In genomic region chr16:28929686-28930291, GRCm38 (mm10) we compare ENCODE assay signal across 8 mouse cellular contexts. TPM values are rescaled to one million over a fixed set of nuclear protein-coding genes. Genes with fewer than 3 reads are reported as not detected.
DNase-seq lines count a peak whose midpoint lies in the region; ATAC-seq and TF ChIP-seq lines count a peak whose summit lies in the region.

No protein-coding gene starts in this region.

- TF ChIP-seq POLR2A in brain, embryonic 14.5 days (IDR thresholded peaks at IDR 0.05; ENCODE audit: borderline replicate concordance, extremely low read depth, insufficient read depth, insufficient read length, poor library complexity, severe bottlenecking) = no peak; the same call in 1 of the 2 replicates

- H3K27me3 ChIP-seq in forebrain, embryonic 14.5 days (replicated peaks; ENCODE audit: control insufficient read depth, insufficient read depth, low read length) = peaks cover 11% of the 10 kb centered on the region; the same call in 1 of the 2 replicates
- no peaks in the 10 kb centered on the region for H3K27me3 ChIP-seq in heart, embryonic 16.5 days (ENCODE audit: control insufficient read depth, insufficient read depth, low read length)
- H3K27me3 ChIP-seq in liver, embryonic 14.5 days (ENCODE audit: control insufficient read depth, insufficient read depth, low read length) = peaks cover 33% of the 10 kb centered on the region
- no peaks in the 10 kb centered on the region for H3K27me3 ChIP-seq in neural tube, embryonic 14.5 days (ENCODE audit: control insufficient read depth, insufficient read depth, low read length)

- TF ChIP-seq EP300 in liver, embryonic 14.5 days (IDR thresholded peaks at IDR 0.05; ENCODE audit: low read depth) = no peak

- H3K27ac ChIP-seq in forebrain, embryonic 14.5 days (ENCODE audit: low read depth, low read length) = peak overlapping the region; percentile 90
- peak overlapping the region; percentile 83 for H3K27ac ChIP-seq in heart, embryonic 16.5 days (ENCODE audit: low read length)
- no peak overlapping the region for H3K27ac ChIP-seq in liver, embryonic 14.5 days
- H3K27ac ChIP-seq in neural tube, embryonic 14.5 days (ENCODE audit: low read depth, low read length) = peak overlapping the region; percentile 90

- TF ChIP-seq CTCF in brain, embryonic 14.5 days (IDR thresholded peaks at IDR 0.05; ENCODE audit: borderline replicate concordance, extremely low read depth, insufficient read depth, insufficient read length) = no peak
- no peak for TF ChIP-seq CTCF in liver, embryonic 14.5 days (IDR thresholded peaks at IDR 0.05; ENCODE audit: low read depth)

- H3K36me3 ChIP-seq in forebrain, embryonic 14.5 days (ENCODE audit: control insufficient read depth, insufficient read depth, low read length) = no peaks in the 10 kb centered on the region
- H3K36me3 ChIP-seq in heart, embryonic 16.5 days (ENCODE audit: control insufficient read depth, insufficient read depth) = no peaks in the 10 kb centered on the region
- H3K36me3 ChIP-seq in liver, embryonic 14.5 days (replicated peaks; ENCODE audit: control insufficient read depth, insufficient read depth, low read depth) = no peaks in the 10 kb centered on the region
- H3K36me3 ChIP-seq in neural tube, embryonic 14.5 days (ENCODE audit: control insufficient read depth, insufficient read depth, low read length) = no peaks in the 10 kb centered on the region

- H3K4me3 ChIP-seq in forebrain, embryonic 14.5 days (ENCODE audit: low read depth, low read length) = peak overlapping the region; percentile 82
- H3K4me3 ChIP-seq in heart, embryonic 16.5 days (ENCODE audit: low read length) = peak overlapping the region; percentile 89
- peak overlapping the region; percentile 54 to 77 for H3K4me3 ChIP-seq in liver, embryonic 14.5 days (ENCODE audit: insufficient read depth in 1 of 2, low read depth in 2 of 2, low read length in 2 of 2)
- peak overlapping the region; percentile 93 for H3K4me3 ChIP-seq in neural tube, embryonic 14.5 days (ENCODE audit: low read depth, low read length)

- peak; percentile 74 for ATAC-seq in forebrain, embryonic 14.5 days
- ATAC-seq in heart, embryonic 16.5 days (replicated peaks; ENCODE audit: extremely low read depth, insufficient read depth, low FRiP score) = peak; percentile 58
- ATAC-seq in liver, embryonic 14.5 days (ENCODE audit: insufficient read depth) = no peak; the same call in 1 of the 2 replicates
- peak; percentile 75 for ATAC-seq in neural tube, embryonic 14.5 days (ENCODE audit: low read depth)

- H3K4me2 ChIP-seq in forebrain, embryonic 14.5 days (ENCODE audit: low read length) = peak overlapping the region; percentile 89
- peak overlapping the region; percentile 84 for H3K4me2 ChIP-seq in heart, embryonic 16.5 days (ENCODE audit: low read depth, low read length)
- H3K4me2 ChIP-seq in liver, embryonic 14.5 days (ENCODE audit: low read depth) = peak overlapping the region; percentile 46
- peak overlapping the region; percentile 72 for H3K4me2 ChIP-seq in neural tube, embryonic 14.5 days (ENCODE audit: low read depth, low read length)

- WGBS in forebrain, embryonic 14.5 days = 0% methylated on average over 35 of the region's 66 CpGs
- 0% methylated on average over 44 of the region's 66 CpGs for WGBS in heart, embryonic 16.5 days
- WGBS in liver, embryonic 14.5 days (ENCODE audit: insufficient replicate concordance) = 2% methylated on average over 31 of the region's 66 CpGs
- under 1% methylated on average over 66 of the region's 66 CpGs for WGBS in neural tube, embryonic 14.5 days

- peaks cover 18% of the 10 kb centered on the region; the same call in 1 of the 2 replicates for H3K4me1 ChIP-seq in forebrain, embryonic 14.5 days (ENCODE audit: control insufficient read depth, insufficient read depth, low read length)
- H3K4me1 ChIP-seq in heart, embryonic 16.5 days (ENCODE audit: control insufficient read depth, insufficient read depth, low read length) = peaks cover 8% of the 10 kb centered on the region
- H3K4me1 ChIP-seq in liver, embryonic 14.5 days (replicated peaks; ENCODE audit: control insufficient read depth in 2 of 2, insufficient read depth in 2 of 2, low read length in 1 of 2) = no peaks in the 10 kb centered on the region
- H3K4me1 ChIP-seq in neural tube, embryonic 14.5 days (ENCODE audit: control insufficient read depth, insufficient read depth, low read length) = peaks cover 14% of the 10 kb centered on the region

- H3K9me3 ChIP-seq in forebrain, embryonic 14.5 days (replicated peaks; ENCODE audit: control insufficient read depth, low read length) = no peaks in the 10 kb centered on the region
- H3K9me3 ChIP-seq in heart, embryonic 16.5 days (replicated peaks; ENCODE audit: control insufficient read depth, low read length) = no peaks in the 10 kb centered on the region
- H3K9me3 ChIP-seq in liver, embryonic 14.5 days (ENCODE audit: control insufficient read depth, low read length) = no peaks in the 10 kb centered on the region
- no peaks in the 10 kb centered on the region for H3K9me3 ChIP-seq in neural tube, embryonic 14.5 days (ENCODE audit: control insufficient read depth, low read length)

- peak overlapping the region; percentile 83 for H3K9ac ChIP-seq in forebrain, embryonic 14.5 days (ENCODE audit: low read length)
- H3K9ac ChIP-seq in heart, embryonic 16.5 days (ENCODE audit: low read length) = peak overlapping the region; percentile 85
- no peak overlapping the region for H3K9ac ChIP-seq in liver, embryonic 14.5 days (replicated peaks)
- H3K9ac ChIP-seq in neural tube, embryonic 14.5 days (replicated peaks; ENCODE audit: low read depth, low read length) = peak overlapping the region; percentile 78

- DNase-seq in 3T3-L1 (ENCODE audit: low read depth, low spot score) = peak; percentile 70
- peak; percentile 87 for DNase-seq in brain, embryonic 14.5 days (ENCODE audit: low read depth)
- DNase-seq in forebrain, embryonic 14.5 days (ENCODE audit: low spot score) = peak; percentile 80
- peak; percentile 58 to 82 for DNase-seq in kidney, postnatal 25 days
- DNase-seq in liver, embryonic 14.5 days (ENCODE audit: low read depth in 3 of 3, low spot score in 3 of 3) = no peak
- no peak for DNase-seq in spleen, postnatal 10 days (ENCODE audit: low spot score in 2 of 2)

RNA-seq across cellular contexts. Expression of gene Mb21d2, which starts 0.3 kb away (rescaled TPM):
- 28.4 and 44.0 TPM in 2 replicates for polyA plus RNA-seq in brain, embryonic 14.5 days (2012; rRNA removed)
- 10.9 and 12.7 TPM in 2 replicates for polyA plus RNA-seq in forebrain, embryonic 14.5 days (2014; fragmentation: Nextera tagmentation; extraction: Ambion mirVana)
- 2.6 and 3.0 TPM in 2 replicates for polyA plus RNA-seq in heart, embryonic 16.5 days (2015; fragmentation: Nextera tagmentation; extraction: Ambion mirVana)
- polyA plus RNA-seq in liver, embryonic 14.5 days (2012; rRNA removed) = 0.92 and 1.1 TPM in 2 replicates
- 0.94 and 1.1 TPM in 2 replicates for polyA plus RNA-seq in liver, embryonic 14.5 days (2014; fragmentation: Nextera tagmentation; extraction: Ambion mirVana)
- polyA plus RNA-seq in neural tube, embryonic 14.5 days (2014; fragmentation: Nextera tagmentation; extraction: Ambion mirVana) = 18.7 and 20.1 TPM in 2 replicates

Comparison
In these comparisons a context has a peak if more than half of its experiments do, and no peak if none do; other contexts are left out.
1. DNase-seq: peak in 3T3-L1 (single experiment), brain, embryonic 14.5 days (single experiment), forebrain, embryonic 14.5 days (single experiment) and kidney, postnatal 25 days (2 of 2); none in liver, embryonic 14.5 days (0 of 3) and spleen, postnatal 10 days (0 of 2).
2. Peak in every context shown above with its lines, with median percentiles within 50 percentile points of each other: H3K4me2 ChIP-seq and H3K4me3 ChIP-seq.